Mouse (Mus musculus) olfactory bulb, adult 2 months (tissue): ENCODE data around the gene Frmd4a.

ENCODE experiments used
- CTCF ChIP-seq: fragments of 200-500 bp; IDR thresholded peaks from 2 replicates; pipeline ENCODE4 v1.5.1; 2012; ENCODE audit warnings: low read depth, mild to moderate bottlenecking, low read length, moderate library complexity; ENCODE audit not compliant: insufficient read depth
- POLR2A ChIP-seq: fragments of 200-500 bp; IDR thresholded peaks from 2 replicates; pipeline ENCODE4 v1.6.1; 2012; ENCODE audit warnings: mild to moderate bottlenecking, low read depth, low read length, moderate library complexity; ENCODE audit not compliant: insufficient read depth

DNA sequence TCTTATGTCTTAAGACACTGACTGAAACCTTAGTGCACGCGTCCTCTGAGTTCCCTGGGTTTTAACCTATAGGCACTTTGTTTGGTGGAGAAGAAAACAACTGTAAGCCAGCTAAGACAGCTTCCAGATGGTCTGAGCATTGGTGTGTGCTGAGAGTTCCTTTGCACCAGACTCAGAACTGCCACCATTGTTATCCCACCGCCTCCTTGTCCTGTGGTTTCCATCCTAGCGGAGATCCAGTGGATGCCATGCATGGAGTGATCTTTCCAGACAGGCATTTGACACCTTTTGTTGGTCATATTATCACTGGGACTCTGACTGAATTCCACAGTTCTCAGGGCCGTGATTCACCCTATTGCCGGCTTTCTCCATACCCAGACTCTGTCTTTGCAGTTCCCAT, 205.8 kb downstream of the Frmd4a start:
- TF ChIP-seq CTCF (no peak), POLR2A (no peak)
